Mouse (Mus musculus): ENCODE measurements around the gene Ednrb.

Gene Ednrb

DNA sequence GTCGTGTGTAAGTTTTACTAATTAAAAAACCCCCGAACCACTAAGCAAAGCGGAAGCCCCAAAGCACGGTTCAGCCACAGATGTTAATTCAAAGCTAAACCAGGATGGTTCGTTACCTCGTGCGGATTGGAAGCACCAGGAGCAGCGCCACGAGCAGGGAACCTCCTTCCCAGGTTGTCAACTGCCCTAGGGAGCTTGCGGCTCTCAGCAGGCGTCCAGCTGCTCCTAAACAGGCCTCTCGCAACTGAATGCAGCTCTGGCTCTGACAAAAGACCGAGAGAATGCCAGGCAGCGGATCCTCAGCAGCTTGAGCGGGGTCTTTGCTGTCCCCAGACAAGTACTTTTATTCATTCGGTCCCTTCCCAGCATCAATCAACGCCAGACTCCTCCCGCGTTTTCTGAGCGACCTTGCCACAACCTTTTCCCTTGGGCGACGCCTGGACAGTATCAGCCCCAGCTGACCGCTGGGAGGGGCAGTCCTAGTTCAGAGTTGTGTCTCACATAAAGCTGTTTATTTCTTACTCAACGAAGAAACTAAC is at the start of gene Ednrb:
Gene Ednrb, minus strand, starts transcription at position 392 of the 539 bp plus-strand sequence.
- DNase-seq (ENCODE audit: low spot score): no peak

DNA sequence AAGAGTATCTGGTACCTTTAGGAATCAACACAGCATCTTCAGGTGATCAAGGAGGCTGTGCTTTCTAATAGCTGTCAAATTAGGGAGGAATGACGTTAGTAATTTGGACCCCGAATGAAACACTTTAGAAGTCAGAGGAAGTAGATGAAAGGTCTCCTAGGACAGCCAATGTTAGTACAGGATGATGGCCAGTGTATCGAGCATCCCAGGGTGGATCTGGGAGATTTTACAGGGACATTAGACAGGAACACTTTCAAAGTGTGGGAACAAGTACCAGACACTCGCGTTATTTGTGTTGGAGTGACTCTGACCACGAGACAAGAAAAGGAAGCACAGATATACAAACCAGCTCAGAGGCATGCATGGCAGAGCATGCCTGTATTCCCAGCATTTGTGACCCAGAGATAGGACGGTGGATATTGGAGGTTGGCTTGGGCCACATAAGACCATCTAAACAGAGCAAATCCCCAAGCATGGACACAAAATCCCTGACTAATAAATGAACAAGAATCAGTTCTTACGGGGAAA is 48.3 kb upstream of the Ednrb start:
- DNase-seq (ENCODE audit: low spot score): no peak

DNA sequence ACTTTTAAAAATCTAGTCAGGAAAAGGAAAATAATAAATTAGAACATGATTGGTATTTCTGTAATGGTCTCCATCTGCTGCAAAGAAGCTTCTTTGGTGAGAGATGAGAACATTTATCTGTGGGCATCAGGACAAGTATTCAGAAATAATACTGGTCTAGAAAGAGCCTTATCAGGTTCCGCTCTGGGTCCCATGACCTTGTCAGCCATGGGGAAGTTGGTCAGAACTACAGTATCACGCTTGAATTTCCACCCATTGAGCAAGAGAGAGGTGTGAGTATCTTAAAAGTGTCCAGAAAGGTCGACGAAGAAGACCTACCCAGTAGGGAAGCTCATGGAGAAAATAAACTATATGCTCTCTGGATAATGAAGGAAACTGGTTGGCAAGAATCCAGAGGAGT is 46.6 kb upstream of the Ednrb start:
- DNase-seq (ENCODE audit: low spot score): no peak

DNA sequence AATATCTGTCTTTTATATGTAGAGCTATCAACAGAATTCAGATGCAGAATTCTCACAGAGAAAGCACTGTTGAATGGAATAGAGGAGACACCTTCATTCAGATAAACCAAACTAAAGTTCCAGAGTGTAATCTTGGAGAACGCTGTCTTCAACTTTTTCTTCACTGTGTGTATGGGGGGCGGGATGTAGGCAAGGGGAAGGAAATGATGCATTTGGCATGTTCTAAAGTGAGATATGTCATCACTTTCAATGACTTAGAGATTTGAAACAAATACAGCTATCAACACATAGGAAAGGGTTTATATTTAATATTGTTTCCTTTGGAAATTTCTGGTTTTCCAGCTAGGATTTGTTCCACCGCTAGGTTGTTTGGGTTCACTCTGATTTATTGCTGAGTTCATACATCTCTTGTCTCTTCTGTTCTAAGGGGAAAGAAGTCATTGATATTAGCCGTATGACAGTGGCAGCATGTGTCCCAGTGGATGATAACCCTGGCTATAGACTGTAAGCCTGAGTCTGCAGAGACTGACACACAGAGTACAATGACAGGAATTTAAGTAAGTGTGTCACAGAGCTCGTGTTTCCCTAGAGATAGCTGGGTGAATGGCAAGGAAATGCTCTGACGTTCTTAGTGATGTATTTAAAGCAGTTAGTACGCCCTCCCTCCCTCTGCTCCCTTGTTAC is 40.8 kb upstream of the Ednrb start:
- DNase-seq (ENCODE audit: low spot score): no peak

DNA sequence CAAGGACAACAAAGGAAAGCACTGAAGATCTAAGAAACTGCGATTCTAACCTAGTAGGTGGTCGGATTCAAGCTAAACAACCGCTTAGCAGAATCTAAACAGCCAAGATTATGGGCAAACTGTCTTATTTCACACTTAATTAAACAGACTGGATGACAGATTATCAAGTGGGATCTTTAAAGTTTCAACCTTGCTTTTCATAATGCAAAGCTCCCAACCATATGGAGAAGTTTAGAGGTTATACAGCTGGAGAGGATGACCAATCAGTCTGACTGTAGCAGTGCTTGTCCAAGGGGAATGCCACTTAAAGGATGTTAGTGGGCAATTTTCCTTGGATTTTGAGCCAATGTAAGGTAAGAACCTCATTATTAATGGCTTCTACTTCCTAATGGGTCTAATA is 38.7 kb upstream of the Ednrb start:
- DNase-seq (ENCODE audit: low spot score): no peak

DNA sequence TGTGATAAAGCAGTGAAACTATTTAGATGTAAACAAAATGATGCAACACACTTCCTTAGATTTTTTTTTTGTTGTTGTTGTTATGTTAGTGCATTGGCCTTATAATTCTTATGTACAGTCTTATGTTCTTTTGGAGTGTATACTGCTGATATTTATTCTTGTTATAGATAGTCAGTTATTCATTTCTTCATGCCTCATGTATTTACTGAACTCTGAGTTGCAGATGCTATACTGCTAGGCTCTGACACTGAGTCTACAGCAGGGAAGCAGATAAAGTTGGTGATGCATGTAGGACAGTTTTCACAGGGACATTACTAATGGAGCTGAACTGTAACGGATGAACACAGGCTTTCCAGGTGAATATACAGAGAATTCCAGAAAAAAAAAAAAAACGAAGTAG is 32.9 kb upstream of the Ednrb start:
- DNase-seq (ENCODE audit: low spot score): no peak

DNA sequence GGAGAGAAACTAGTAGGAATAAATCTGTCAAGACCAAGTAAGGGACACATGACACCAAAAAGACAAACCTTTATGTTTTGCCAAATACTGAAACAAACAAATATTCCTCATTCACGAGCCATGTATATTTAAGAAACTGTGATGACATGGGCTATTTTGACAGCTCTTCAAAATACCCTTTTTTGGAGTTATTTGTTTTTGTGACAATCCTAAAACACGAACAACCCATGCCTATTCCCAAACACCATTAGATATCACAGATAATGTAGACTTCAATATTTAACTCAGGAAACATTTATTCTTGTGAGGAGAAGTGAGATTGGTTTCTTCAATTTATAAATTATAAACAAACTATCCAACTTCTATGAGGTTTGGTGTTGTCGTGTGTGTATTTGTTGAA is 32.4 kb upstream of the Ednrb start:
- no peak for DNase-seq (ENCODE audit: low spot score)

DNA sequence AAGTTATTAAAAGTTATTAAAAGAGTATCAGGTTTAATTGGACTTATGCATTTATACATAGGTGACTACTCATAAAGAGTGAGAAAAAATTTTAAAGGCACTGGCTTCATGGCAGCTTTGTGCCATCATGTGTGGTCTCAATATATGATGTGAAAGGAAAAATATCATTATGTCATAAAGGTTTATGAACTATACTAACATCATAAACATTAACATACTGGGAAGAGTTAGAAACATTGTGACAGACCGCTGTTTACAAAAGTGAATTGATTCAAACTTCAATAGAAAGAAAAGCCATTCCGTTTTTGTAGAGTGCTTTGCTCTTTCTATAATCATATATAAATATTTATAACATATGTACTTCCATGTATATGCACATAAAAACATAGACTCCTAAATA is 22.4 kb upstream of the Ednrb start:
- DNase-seq (ENCODE audit: low spot score): no peak

DNA sequence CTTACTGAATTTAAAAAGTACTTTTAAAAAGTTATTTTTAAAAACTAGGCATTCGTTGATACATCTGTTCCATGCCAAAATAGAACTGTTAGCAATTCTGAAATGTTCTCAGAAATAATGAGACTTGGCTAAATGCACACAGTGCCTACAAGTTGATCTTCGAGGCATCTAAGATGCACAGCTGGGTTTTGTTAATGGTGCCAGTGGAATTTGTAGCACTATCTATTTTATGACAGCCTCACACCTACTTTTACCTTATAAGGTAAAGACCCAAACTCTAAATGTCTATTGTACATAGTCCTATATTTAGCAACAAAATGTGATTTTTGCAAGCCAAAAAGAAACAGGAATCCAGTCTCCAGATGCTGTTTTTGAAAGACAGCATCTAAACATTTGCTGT is 21.0 kb upstream of the Ednrb start:
- no peak for DNase-seq (ENCODE audit: low spot score)

DNA sequence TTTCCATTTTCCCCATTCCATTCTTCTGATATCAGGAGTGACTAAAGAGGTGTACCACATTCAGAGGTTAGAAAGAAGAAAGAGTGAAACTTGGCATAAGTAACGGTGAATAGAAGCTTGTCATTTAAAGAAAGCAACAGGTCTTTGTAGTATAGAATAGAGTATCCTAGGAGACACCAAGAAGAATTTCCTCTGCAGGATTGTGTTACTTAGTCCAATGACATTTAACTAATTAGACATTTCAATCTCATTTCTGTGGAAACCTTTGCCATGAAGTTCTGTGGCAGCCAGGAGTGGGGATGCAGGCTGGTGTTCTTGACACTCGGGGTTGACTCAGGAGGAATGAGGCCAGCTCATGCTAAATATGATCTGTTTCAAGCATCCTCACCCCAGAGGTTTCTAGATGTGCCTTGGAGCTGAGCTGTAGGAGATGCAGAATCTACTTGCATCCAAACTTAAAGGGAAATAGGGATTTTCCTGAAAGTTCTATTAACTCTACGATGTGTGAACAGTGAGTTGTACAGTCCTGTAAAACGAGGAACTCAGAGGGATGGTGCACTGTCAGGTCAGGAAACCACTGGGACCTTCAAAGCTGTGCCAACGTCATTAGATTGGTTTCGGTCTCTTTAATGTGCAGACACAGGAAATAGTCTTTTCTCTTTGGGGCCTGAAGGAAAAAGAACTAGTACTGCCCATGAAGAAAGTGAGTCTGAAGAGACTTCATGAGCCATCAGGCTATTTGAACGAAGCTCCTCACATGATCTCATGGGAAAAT is 6.1 kb upstream of the Ednrb start:
- DNase-seq (ENCODE audit: low spot score): no peak

DNA sequence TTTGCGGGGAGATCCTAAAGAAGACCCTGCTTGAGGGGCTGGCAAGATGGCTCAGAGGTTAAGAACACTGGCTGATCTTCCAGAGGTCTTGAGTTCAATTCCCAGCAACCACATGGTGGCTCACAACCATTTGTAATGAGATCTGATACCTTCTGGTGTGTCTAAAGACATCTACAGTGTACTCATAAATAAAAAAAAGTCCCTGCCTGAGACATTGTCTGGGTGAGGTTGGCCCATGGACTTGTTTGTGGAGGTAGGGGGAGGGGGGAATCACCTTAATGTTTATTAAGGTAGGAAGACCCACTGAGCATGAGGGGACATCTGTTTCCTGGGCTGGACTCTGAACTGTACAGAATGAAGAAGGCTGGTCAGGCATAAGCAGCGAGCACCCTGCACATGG is 1.5 kb upstream of the Ednrb start:
- DNase-seq (ENCODE audit: low spot score): no peak

DNA sequence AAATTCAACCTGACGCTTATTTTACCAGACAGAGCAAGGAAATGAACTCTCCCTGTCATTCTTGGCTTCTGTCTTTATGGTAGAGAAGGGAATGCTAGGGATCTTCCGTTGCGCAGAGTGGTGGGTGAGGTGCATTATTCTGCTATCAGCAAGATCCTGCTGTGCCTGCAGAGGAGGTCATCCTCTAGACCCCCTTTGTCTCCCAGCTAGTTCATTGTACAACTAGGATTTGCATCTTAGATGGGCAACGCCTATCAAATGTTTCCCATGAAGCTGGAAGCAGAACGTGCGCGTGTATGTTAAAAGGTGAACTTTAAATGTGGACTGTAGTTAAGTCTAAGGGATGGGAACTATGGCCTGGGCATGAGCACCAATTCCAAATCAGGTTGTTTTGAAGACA is 742 bp upstream of the Ednrb start:
- no peak for DNase-seq (ENCODE audit: low spot score)

DNA sequence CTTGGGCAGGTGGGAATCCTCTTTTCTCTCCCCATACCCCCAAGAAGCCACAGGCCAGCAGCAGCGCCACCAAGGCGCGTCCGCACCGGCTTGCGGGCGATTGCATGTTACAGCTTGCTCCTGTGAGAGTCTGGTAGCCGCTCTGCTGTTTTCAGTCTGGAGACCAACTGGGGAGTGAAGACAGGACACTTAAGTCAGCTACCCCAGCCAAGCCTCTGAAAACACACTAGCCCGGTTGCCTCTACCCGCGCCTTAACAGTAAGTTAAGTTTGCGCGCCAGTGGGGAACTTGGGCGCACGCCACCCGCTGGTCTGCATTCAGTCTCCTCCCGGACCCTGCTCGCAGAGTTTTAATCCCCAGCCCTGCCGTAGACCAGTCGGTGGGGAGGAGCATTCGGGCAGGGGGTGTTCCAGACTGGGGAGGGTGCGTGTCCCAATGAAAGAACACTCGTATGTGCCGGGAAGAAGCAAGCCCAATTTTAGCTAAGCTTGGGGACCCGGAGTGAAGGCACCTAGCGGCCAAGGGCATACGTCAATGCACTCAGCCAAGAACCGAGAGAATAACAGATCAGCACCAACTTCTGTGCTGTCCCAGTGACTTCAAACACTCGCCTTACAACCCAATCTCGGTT is 716 bp downstream of the Ednrb start:
- peak; percentile 11 for DNase-seq (ENCODE audit: low spot score)

DNA sequence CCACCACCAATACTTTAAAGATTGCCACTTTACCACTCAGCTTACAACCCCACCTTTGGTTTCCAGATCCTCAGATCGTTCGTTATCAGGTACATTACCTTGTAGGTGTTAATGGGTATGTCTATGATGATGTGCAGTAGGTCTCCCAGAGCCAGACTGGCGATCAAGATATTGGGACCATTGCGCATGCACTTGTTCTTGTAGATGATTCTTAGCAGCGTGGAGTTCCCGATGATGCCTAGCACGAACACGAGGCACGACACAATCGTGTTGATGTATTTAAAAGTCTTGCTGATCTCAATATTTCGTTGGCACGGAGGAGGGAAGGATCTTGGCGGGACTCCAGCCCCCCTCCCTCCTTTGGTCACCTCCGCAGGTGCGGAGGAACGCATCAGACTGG is 1.3 kb downstream of the Ednrb start:
- no peak for DNase-seq (ENCODE audit: low spot score)

DNA sequence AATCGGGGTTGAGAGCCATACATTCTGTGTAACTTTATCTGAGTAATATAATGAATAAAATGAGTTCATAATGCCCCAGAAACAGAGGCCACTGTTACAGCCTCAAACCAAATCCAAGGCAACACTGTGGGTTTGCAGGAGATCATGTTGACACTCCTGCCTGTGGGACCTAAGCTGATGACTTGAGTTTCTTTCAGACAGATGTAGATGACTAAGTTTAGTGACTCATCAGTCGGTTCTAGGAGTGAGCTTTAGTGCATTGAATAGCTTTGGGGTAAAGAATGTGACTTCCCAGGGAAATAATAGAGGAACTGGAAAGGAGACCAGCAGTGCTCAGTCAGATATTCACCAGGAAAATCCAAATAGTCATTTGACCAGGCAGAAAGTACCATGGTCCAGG is 3.8 kb downstream of the Ednrb start:
- no peak for DNase-seq (ENCODE audit: low spot score)

DNA sequence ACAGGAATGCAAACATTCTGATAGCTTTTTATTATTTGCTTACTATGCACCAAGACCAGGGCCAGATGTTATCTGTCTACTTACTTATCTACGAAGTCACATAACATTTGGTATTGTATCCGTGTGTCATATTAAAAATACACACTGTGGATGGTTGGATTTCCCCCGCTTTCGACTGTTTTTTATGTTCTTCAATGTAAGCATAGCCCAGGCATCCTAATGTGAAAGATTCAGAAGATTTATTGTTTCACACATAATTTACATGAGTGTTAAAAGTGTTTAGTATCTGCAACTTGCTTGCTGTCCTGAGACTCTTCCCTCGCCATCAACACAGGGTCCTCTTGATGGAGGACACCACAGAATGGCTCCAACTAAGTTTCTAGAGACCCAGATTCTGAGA is 5.3 kb downstream of the Ednrb start:
- DNase-seq (ENCODE audit: low spot score): no peak

DNA sequence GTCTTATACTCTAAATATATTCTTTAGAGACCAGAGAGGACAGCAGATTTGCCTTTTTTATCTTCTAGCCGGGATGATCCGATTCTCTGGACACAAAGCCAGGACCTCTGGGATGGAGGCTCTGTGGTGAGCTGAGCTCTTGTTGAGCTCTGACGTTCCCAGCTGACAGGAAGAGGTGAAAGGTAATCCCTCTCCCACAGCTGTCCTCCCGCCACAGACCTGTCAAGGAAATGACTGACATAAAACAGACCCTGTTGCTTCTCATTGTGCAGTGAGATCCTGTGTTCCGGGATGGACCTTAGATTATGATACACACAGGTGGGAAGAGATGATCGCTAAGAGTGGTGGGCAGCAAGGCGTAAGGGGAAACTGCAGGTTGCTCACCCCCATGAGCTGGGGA is 9.6 kb downstream of the Ednrb start:
- DNase-seq (ENCODE audit: low spot score): no peak

DNA sequence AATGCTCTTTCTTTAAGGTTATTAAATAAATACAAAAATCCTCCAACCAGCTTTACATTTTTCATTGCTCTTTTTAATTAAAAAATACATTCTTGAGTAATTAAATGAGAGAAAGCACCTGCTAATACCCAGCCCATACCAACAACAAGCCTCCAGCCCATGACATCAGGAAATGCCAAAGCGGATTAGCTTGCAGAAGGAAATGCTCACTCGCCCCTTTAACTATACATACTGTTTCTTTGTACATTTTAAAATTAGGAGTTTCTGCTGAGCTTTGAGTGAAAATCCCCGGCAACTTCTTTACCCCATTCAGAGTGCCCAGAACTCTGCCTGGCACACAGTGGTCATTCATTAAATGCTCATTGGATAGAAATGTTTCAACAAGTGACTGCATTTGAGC is 10.1 kb downstream of the Ednrb start:
- DNase-seq (ENCODE audit: low spot score): no peak

DNA sequence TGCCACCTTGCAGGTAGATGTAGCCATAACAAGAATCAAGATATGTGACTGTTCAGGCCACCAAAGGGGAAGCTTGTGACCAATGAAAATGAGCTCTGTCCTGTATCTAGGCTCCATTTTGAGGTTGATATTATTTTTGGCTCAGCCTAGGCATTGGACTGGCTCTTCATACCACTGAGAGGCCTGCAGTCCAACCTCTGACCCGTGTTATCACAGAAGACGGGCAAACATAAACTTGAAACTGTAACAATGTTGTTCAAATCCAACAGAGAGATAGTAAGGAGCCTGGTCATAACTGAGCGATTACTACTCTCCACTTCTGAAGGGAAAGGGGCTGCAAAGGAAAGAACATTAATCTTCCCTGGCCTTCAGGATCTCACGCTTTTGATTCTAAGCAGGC is 11.7 kb downstream of the Ednrb start:
- DNase-seq (ENCODE audit: low spot score): no peak

DNA sequence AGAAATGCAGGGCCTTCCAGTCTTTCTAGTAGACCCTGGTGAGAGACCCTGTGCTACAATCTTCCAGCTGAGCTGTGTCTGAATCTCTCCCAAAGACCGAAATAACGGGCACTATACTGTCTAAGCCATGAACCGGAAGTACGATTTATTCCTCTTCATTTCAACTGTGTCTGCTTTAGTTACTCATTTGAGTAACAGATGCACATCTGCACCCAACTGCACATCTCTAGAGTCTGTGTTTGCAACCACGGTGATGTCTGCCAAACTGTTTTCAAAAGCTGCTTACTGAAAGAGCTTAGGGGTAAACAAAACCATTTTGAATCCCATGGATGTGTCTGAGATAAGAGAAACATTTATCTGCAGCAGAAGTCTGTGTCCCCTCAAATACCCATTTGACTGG is 13.2 kb downstream of the Ednrb start:
- no peak for DNase-seq (ENCODE audit: low spot score)

DNA sequence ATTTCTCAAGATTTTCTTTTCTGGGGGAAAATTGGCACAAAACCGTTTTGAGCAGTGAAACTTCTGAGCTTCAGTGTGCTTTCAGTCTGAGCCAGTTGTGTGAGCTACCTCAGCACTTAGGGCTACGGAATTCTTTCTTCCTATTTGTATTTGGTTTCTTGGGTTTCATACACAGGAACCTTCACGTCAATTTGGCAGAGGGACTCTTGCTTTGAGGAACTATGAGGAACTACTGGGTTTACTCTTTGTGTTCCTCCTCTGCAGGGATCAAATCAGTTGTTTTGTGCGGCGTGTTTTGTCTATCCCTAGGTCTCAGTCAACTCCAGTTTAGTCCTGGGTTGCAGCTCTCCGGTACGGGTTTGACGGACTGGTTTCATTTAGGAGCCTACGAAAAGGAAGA is 17.9 kb downstream of the Ednrb start:
- no peak for DNase-seq (ENCODE audit: low spot score)

DNA sequence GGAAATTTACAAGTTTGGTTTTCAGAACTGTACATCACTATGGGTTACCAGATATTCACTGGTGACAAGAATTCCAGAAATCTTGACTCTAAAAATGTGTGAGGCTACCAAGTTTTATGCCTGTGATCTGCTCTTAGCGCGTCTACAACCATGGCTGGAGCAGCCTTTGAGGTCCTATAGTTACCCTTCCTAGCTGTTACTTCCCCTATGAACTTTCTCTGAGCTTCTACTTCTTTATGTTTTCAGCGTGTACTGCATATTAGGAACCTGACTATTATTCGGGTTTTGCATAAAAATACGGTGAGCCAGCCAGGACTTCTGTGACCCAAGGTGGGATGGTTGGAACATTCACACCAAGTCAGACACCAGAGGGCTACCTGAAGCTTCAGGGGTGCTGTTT is 18.3 kb downstream of the Ednrb start:
- no peak for DNase-seq (ENCODE audit: low spot score)

DNA sequence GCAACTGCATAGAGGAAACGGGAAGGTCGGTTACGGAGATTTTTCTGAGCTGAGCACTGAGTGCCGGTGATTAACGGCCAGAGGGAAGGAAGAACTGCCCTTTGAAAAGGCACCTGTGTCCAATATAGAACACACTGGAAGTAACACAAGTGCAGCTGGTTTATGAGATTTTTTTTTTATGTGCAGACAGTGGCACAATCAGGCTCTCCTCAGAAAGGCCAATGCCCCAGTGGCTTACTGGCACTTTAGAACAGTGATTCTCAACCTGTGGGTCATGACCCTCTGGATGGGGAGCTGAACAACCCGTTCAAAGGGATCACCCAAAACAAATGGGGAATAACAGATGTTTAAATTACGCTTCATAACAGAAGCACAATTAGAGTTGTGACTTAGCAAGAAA is 20.7 kb downstream of the Ednrb start:
- no peak for DNase-seq (ENCODE audit: low spot score)
